Comparison of ENCODE assay signal across 21 mouse cellular contexts in genomic region chr11:32293479-32293878, GRCm38 (mm10). TPM values are rescaled to one million over a fixed set of nuclear protein-coding genes. Genes with fewer than 3 reads are reported as not detected.
DNase-seq lines count a peak whose midpoint lies in the region; ATAC-seq lines count a peak whose summit lies in the region.
"Not testable (repeated sequence)": the region's sequence is repeated elsewhere in the genome, so short reads cannot be mapped to it uniquely, and the experiment has no call there.
"Had no signal": no experiment of that assay in that cellular context is flagged by ENCODE, and none has a peak within 500 bp of the region (broad histone marks: within the 10 kb centered on the region; RNA-seq: fewer than 3 reads in every experiment).

No protein-coding gene starts in this region.

- 0 out of 2 replicates have a peak overlapping the region, but pooled peaks have one; percentile 1 for H3K9ac ChIP-seq in heart, embryonic 11.5 days (ENCODE audit: low read depth, low read length)
- H3K9ac ChIP-seq in liver, embryonic 13.5 days = peak overlapping the region; percentile 87
- peak overlapping the region; percentile 75 for H3K9ac ChIP-seq in liver, embryonic 16.5 days (ENCODE audit: low read depth, low read length)

- not testable (repeated sequence) for H3K27me3 ChIP-seq in erythroblast, embryonic 14.5 days (ENCODE audit: control insufficient read depth); heart, embryonic 11.5 days (ENCODE audit: control insufficient read depth, insufficient read depth, low read length); liver, embryonic 13.5 days; liver, embryonic 16.5 days (ENCODE audit: control insufficient read depth, insufficient read depth, low read depth, low read length)

- H3K27ac ChIP-seq in heart, embryonic 11.5 days (ENCODE audit: low read depth, low read length) = peak overlapping the region; percentile 66
- H3K27ac ChIP-seq in liver, embryonic 13.5 days = peak overlapping the region; percentile 99
- peak overlapping the region; percentile 98 for H3K27ac ChIP-seq in liver, embryonic 16.5 days (ENCODE audit: low read length)

- ATAC-seq in heart, embryonic 11.5 days (replicated peaks; ENCODE audit: insufficient number of reproducible peaks, low FRiP score, low TSS enrichment) = not testable (repeated sequence)
- ATAC-seq in liver, embryonic 13.5 days (ENCODE audit: low read depth) = peak; percentile 13; the same call in 1 of the 2 replicates
- ATAC-seq in liver, embryonic 16.5 days (ENCODE audit: low read depth) = peak; percentile 19
- 0 out of 2 replicates have a peak, but pooled peaks have one; percentile 28 for ATAC-seq in megakaryocyte-erythroid progenitor cell, adult 5-6 weeks (replicated peaks; ENCODE audit: low FRiP score, low TSS enrichment, poor library complexity, severe bottlenecking)

- DNase-seq in c-Kit-negative CD71-positive TER-119-positive erythroid progenitor cells, embryonic 14.5 days (ENCODE audit: low read depth, low spot score) = peak; percentile 71
- peak; percentile 49 for DNase-seq in liver
- peak; percentile 49 for DNase-seq in liver, embryonic 13.5 days

- WGBS in heart, embryonic 11.5 days (ENCODE audit: insufficient replicate concordance) = 54% methylated on average over 3 of the region's 3 CpGs
- WGBS in liver, embryonic 13.5 days (ENCODE audit: insufficient replicate concordance) = 31% methylated on average over 3 of the region's 3 CpGs
- WGBS in liver, embryonic 16.5 days (ENCODE audit: insufficient replicate concordance) = 35% methylated on average over 3 of the region's 3 CpGs

- H3K4me2 ChIP-seq in heart, embryonic 11.5 days = peak overlapping the region; percentile 24; the same call in 1 of the 2 replicates
- peak overlapping the region; percentile 78 for H3K4me2 ChIP-seq in liver, embryonic 13.5 days
- H3K4me2 ChIP-seq in liver, embryonic 16.5 days (ENCODE audit: low read depth, low read length) = peak overlapping the region; percentile 68

- H3K9me3 ChIP-seq in erythroblast, embryonic 14.5 days (ENCODE audit: control insufficient read depth, low read length); heart, embryonic 11.5 days (replicated peaks; ENCODE audit: control insufficient read depth, low read length); liver, embryonic 13.5 days (replicated peaks); liver, embryonic 16.5 days (replicated peaks; ENCODE audit: control insufficient read depth, low read length): not testable (repeated sequence)

- peak overlapping the region; percentile 58 for H3K4me3 ChIP-seq in erythroblast, embryonic 14.5 days (replicated peaks)
- not testable (repeated sequence) for H3K4me3 ChIP-seq in heart, embryonic 11.5 days (ENCODE audit: low read depth, low read length)
- H3K4me3 ChIP-seq in liver, embryonic 13.5 days (replicated peaks) = peak overlapping the region; percentile 51; the same call in 1 of the 2 replicates
- H3K4me3 ChIP-seq in liver, embryonic 16.5 days (ENCODE audit: low read depth, low read length) = peak overlapping the region; percentile 45

- peaks cover 65% of the 10 kb centered on the region for H3K4me1 ChIP-seq in erythroblast, embryonic 14.5 days (ENCODE audit: control insufficient read depth)
- H3K4me1 ChIP-seq in heart, embryonic 11.5 days (ENCODE audit: control insufficient read depth, insufficient read depth, low read length) = not testable (repeated sequence)
- peaks cover 67% of the 10 kb centered on the region for H3K4me1 ChIP-seq in liver, embryonic 13.5 days (replicated peaks)
- H3K4me1 ChIP-seq in liver, embryonic 16.5 days (ENCODE audit: control insufficient read depth, low read depth, low read length) = peaks cover 45% of the 10 kb centered on the region

- H3K36me3 ChIP-seq in erythroblast, embryonic 14.5 days (ENCODE audit: control insufficient read depth) = peaks cover 73% of the 10 kb centered on the region
- not testable (repeated sequence) for H3K36me3 ChIP-seq in heart, embryonic 11.5 days (ENCODE audit: control insufficient read depth, insufficient read depth, low read length); liver, embryonic 16.5 days (ENCODE audit: control insufficient read depth, insufficient read depth)
- peaks cover 26% of the 10 kb centered on the region for H3K36me3 ChIP-seq in liver, embryonic 13.5 days

RNA-seq across cellular contexts. Expression of gene Hba-a2, which starts 2.8 kb away (rescaled TPM):
- 130,484 and 191,888 TPM in 2 replicates for polyA plus RNA-seq in erythroblast, embryonic 14.5 days (2012)
- 18,841 and 22,217 TPM in 2 replicates for polyA plus RNA-seq in heart, embryonic 11.5 days (2014; fragmentation: Nextera tagmentation; extraction: Ambion mirVana)
- 140,141 and 155,581 TPM in 2 replicates for polyA plus RNA-seq in liver, embryonic 13.5 days (2015; fragmentation: Nextera tagmentation; extraction: Ambion mirVana)
- polyA plus RNA-seq in liver, embryonic 16.5 days (2015; fragmentation: Nextera tagmentation; extraction: Ambion mirVana) = 165,200 and 165,281 TPM in 2 replicates
- 268 and 358 TPM in 2 replicates for total RNA-seq in megakaryocyte-erythroid progenitor cell, adult 5-6 weeks (2014; fragmentation: Nextera tagmentation)
- 121 and 343 TPM in 2 replicates for total RNA-seq in megakaryocyte-erythroid progenitor cell, adult 5-6 weeks (2017)
- polyA plus RNA-seq: C2C12 had no signal

RNA-seq across cellular contexts. Expression of gene Hbq1a, which starts 6.4 kb away (rescaled TPM):
- polyA plus RNA-seq in erythroblast, embryonic 14.5 days (2012) = 0.09 and 1.1 TPM in 2 replicates
- 0.64 and 1.2 TPM in 2 replicates for polyA plus RNA-seq in heart, embryonic 11.5 days (2014; fragmentation: Nextera tagmentation; extraction: Ambion mirVana)
- 5.6 and 6.1 TPM in 2 replicates for polyA plus RNA-seq in liver, embryonic 13.5 days (2015; fragmentation: Nextera tagmentation; extraction: Ambion mirVana)
- polyA plus RNA-seq in liver, embryonic 16.5 days (2015; fragmentation: Nextera tagmentation; extraction: Ambion mirVana) = 6.4 and 7.3 TPM in 2 replicates
- not detected in 2 replicates for total RNA-seq in megakaryocyte-erythroid progenitor cell, adult 5-6 weeks (2014; fragmentation: Nextera tagmentation)
- total RNA-seq in megakaryocyte-erythroid progenitor cell, adult 5-6 weeks (2017) = not detected in 2 replicates
- total RNA-seq: adrenal gland, postnatal 25 days; gastrocnemius, adult 8-10 months; gastrocnemius, postnatal 25 days had no signal
- polyA plus RNA-seq: activated CD4-positive, CD25-positive, alpha-beta regulatory T cell, adult 4 months; CD4-positive, CD25-positive, alpha-beta regulatory T cell, adult 4 months; embryonic facial prominence, embryonic 10.5 days; hindbrain, embryonic 11.5 days; inflammation-experienced regulatory T-cells, adult 6 months had no signal

RNA-seq across cellular contexts. Expression of gene Hbq1b, which starts 6.7 kb away (rescaled TPM):
- polyA plus RNA-seq in erythroblast, embryonic 14.5 days (2012) = 7.5 and 8.6 TPM in 2 replicates
- polyA plus RNA-seq in heart, embryonic 11.5 days (2014; fragmentation: Nextera tagmentation; extraction: Ambion mirVana) = 23.0 and 24.4 TPM in 2 replicates
- 111 and 141 TPM in 2 replicates for polyA plus RNA-seq in liver, embryonic 13.5 days (2015; fragmentation: Nextera tagmentation; extraction: Ambion mirVana)
- 158 and 159 TPM in 2 replicates for polyA plus RNA-seq in liver, embryonic 16.5 days (2015; fragmentation: Nextera tagmentation; extraction: Ambion mirVana)
- total RNA-seq in megakaryocyte-erythroid progenitor cell, adult 5-6 weeks (2014; fragmentation: Nextera tagmentation) = not detected in 2 replicates
- total RNA-seq in megakaryocyte-erythroid progenitor cell, adult 5-6 weeks (2017) = not detected in 2 replicates
- total RNA-seq: adrenal gland, adult 8-10 months; gastrocnemius, adult 8-10 months; gastrocnemius, postnatal 25 days had no signal
- polyA plus RNA-seq: activated CD4-positive, CD25-positive, alpha-beta regulatory T cell, adult 4 months; C2C12; CD4-positive, CD25-positive, alpha-beta regulatory T cell, adult 4 months; inflammation-experienced regulatory T-cells, adult 6 months had no signal

RNA-seq across cellular contexts. Expression of gene Hba-a1, which starts 10.2 kb away (rescaled TPM):
- polyA plus RNA-seq in erythroblast, embryonic 14.5 days (2012) = 387,305 and 409,151 TPM in 2 replicates
- polyA plus RNA-seq in heart, embryonic 11.5 days (2014; fragmentation: Nextera tagmentation; extraction: Ambion mirVana) = 8,943 and 11,032 TPM in 2 replicates
- polyA plus RNA-seq in liver, embryonic 13.5 days (2015; fragmentation: Nextera tagmentation; extraction: Ambion mirVana) = 56,818 and 64,288 TPM in 2 replicates
- 72,809 and 72,929 TPM in 2 replicates for polyA plus RNA-seq in liver, embryonic 16.5 days (2015; fragmentation: Nextera tagmentation; extraction: Ambion mirVana)
- total RNA-seq in megakaryocyte-erythroid progenitor cell, adult 5-6 weeks (2014; fragmentation: Nextera tagmentation) = 247 and 283 TPM in 2 replicates
- 19.7 and 99.3 TPM in 2 replicates for total RNA-seq in megakaryocyte-erythroid progenitor cell, adult 5-6 weeks (2017)

RNA-seq across cellular contexts. Expression of gene Hba-x, which starts 17.3 kb away (rescaled TPM):
- polyA plus RNA-seq in erythroblast, embryonic 14.5 days (2012) = 158 and 188 TPM in 2 replicates
- 9,744 and 12,458 TPM in 2 replicates for polyA plus RNA-seq in heart, embryonic 11.5 days (2014; fragmentation: Nextera tagmentation; extraction: Ambion mirVana)
- 289 and 430 TPM in 2 replicates for polyA plus RNA-seq in liver, embryonic 13.5 days (2015; fragmentation: Nextera tagmentation; extraction: Ambion mirVana)
- 43.7 and 47.4 TPM in 2 replicates for polyA plus RNA-seq in liver, embryonic 16.5 days (2015; fragmentation: Nextera tagmentation; extraction: Ambion mirVana)
- total RNA-seq in megakaryocyte-erythroid progenitor cell, adult 5-6 weeks (2014; fragmentation: Nextera tagmentation) = not detected in 2 replicates
- total RNA-seq in megakaryocyte-erythroid progenitor cell, adult 5-6 weeks (2017) = not detected in 2 replicates
- total RNA-seq: adrenal gland, adult 8-10 months; adrenal gland, postnatal 25 days; gastrocnemius, adult 8-10 months; gastrocnemius, postnatal 25 days; heart, adult 18-20 months; heart, postnatal 14 days; hindbrain, postnatal 0 days had no signal
- polyA plus RNA-seq: activated CD4-positive, CD25-positive, alpha-beta regulatory T cell, adult 4 months; C2C12; CD4-positive, CD25-positive, alpha-beta regulatory T cell, adult 4 months; gonadal fat pad, adult 2 months; hindbrain, postnatal 0 days; inflammation-experienced regulatory T-cells, adult 6 months had no signal

Comparison
In these comparisons a context has a peak if more than half of its experiments do, and no peak if none do; other contexts are left out.
1. H3K4me2 ChIP-seq: peak in every context shown above with its lines; median percentile 78 in liver, embryonic 13.5 days; 68 in liver, embryonic 16.5 days; 24 in heart, embryonic 11.5 days.
2. H3K9ac ChIP-seq: peak in every context shown above with its lines; median percentile 87 in liver, embryonic 13.5 days; 75 in liver, embryonic 16.5 days; 1 in heart, embryonic 11.5 days.